Mouse (Mus musculus) lung, postnatal 0 days (tissue): ENCODE results near the gene Mn1. TPM values are rescaled to one million over a fixed set of nuclear protein-coding genes. Genes with fewer than 3 reads are reported as not detected.

Experiments
- ATAC-seq: fragments of 200-750 bp; cut with Nextera tagmentation; 2 replicates; pipeline ENCODE4 v1.8.0; 2017; ENCODE audit warnings: moderate library complexity
- DNase-seq: peaks from one replicate; pipeline ENCODE4 v3.0.0-alpha.2; 2016; ENCODE audit warnings: low spot score
- H3K27ac ChIP-seq: fragments of 300-500 bp; sonication (generic); 2 replicates; pipeline ENCODE4 v1.5.1; 2014; ENCODE audit warnings: antibody characterized with exemption, mild to moderate bottlenecking, low read length, mixed read lengths
- H3K27me3 ChIP-seq: fragments of 300-500 bp; sonication (generic); replicated peaks from 2 replicates; pipeline ENCODE4 v1.6.1; 2014; ENCODE audit warnings: low read length, mixed read lengths; ENCODE audit not compliant: insufficient read depth
- H3K36me3 ChIP-seq: fragments of 300-500 bp; sonication (generic); 2 replicates; pipeline ENCODE4 v1.6.1; 2014; ENCODE audit warnings: low read length, mixed read lengths; ENCODE audit not compliant: insufficient read depth
- H3K4me1 ChIP-seq: fragments of 300-500 bp; sonication (generic); 2 replicates; pipeline ENCODE4 v1.6.1; 2014; ENCODE audit warnings: antibody characterized with exemption, low read depth, low read length, mixed read lengths; ENCODE audit not compliant: insufficient read depth
- H3K4me2 ChIP-seq: fragments of 300-500 bp; sonication (generic); replicated peaks from 2 replicates; pipeline ENCODE4 v1.6.1; 2014; ENCODE audit warnings: low read depth, mild to moderate bottlenecking, low read length, moderate library complexity, mixed read lengths
- H3K4me3 ChIP-seq: fragments of 300-500 bp; sonication (generic); 2 replicates; pipeline ENCODE4 v1.5.1; 2014; ENCODE audit warnings: low read depth, low read length
- H3K9ac ChIP-seq: fragments of 300-500 bp; sonication (generic); replicated peaks from 2 replicates; pipeline ENCODE4 v1.6.1; 2014; ENCODE audit warnings: low read depth, mild to moderate bottlenecking
- H3K9me3 ChIP-seq: fragments of 300-500 bp; sonication (generic); 2 replicates; pipeline ENCODE4 v1.6.1; 2016; ENCODE audit warnings: low read length, mixed read lengths
- CTCF ChIP-seq: IDR thresholded peaks from 2 replicates; pipeline ENCODE4 v1.5.1; 2016; ENCODE audit warnings: antibody characterized with exemption, mild to moderate bottlenecking
- EP300 ChIP-seq: IDR thresholded peaks from 2 replicates; pipeline ENCODE4 v1.6.1; 2016; ENCODE audit warnings: antibody characterized with exemption, mild to moderate bottlenecking, control low read depth
- WGBS: fragments of 180-500 bp; shearing (Covaris S2); extraction: QIAGEN DNeasy Blood & Tissue Kit; methylation state at CpG from one replicate; pipeline ENCODE4 v1.1.7; 2014; 5-methylcytosine and 5-hydroxymethylcytosine counted together
- polyA plus RNA-seq: library from polyadenylated mRNA; unstranded; fragments of >200 nt; fragmentation: Nextera tagmentation; extraction: Ambion mirVana; gene quantifications from 2 replicates; pipeline ENCODE4 v1.2.1, GENCODE M21; 2015

Mn1 gene
- polyA plus RNA-seq, 1 experiment from 2014 or later = 6.0 TPM

- no peak for ATAC-seq
- H3K4me2 ChIP-seq = peak overlapping the region; percentile 100
- no peaks in the 10 kb centered on the region for H3K9me3 ChIP-seq
- no peak for TF ChIP-seq EP300
- no peak for TF ChIP-seq CTCF
- no peaks in the 10 kb centered on the region for H3K36me3 ChIP-seq
- peaks cover 28% of the 10 kb centered on the region for H3K27me3 ChIP-seq
- no peak overlapping the region for H3K9ac ChIP-seq
- peaks cover 14% of the 10 kb centered on the region for H3K4me1 ChIP-seq
- H3K4me3 ChIP-seq = peak overlapping the region; percentile 72
- no peak overlapping the region for H3K27ac ChIP-seq
- DNase-seq = no peak
- WGBS = 19% methylated on average over 40 of the region's 42 CpGs
These were observed 2.1 kb downstream of the Mn1 start for GRCm38 (mm10) chr5:111419121-111419881.

- peak overlapping the region; percentile 72; the same call in 1 of the 2 replicates for H3K4me3 ChIP-seq
- H3K27ac ChIP-seq = no peak overlapping the region
- H3K36me3 ChIP-seq = no peaks in the 10 kb centered on the region
- ATAC-seq (no peak), DNase-seq (no peak)
- WGBS = 20% methylated on average over 41 of the region's 56 CpGs
- peaks cover 14% of the 10 kb centered on the region for H3K4me1 ChIP-seq
- H3K27me3 ChIP-seq = peaks cover 28% of the 10 kb centered on the region
- H3K9me3 ChIP-seq = no peaks in the 10 kb centered on the region
- TF ChIP-seq CTCF = no peak
- TF ChIP-seq EP300 = no peak
- H3K9ac ChIP-seq = no peak overlapping the region
- H3K4me2 ChIP-seq = peak overlapping the region; percentile 100
These were observed 3.0 kb downstream of the Mn1 start for GRCm38 (mm10) chr5:111420011-111420691.

GRCm38 (mm10) chr5:111420896-111421295, 3.7 kb downstream of the Mn1 start:
- Histone ChIP-seq H3K9ac (no peak overlapping the region), H3K27me3 (peaks cover 28% of the 10 kb centered on the region), H3K36me3 (no peaks in the 10 kb centered on the region), H3K4me2 (peak overlapping the region; percentile 100; the same call in 1 of the 2 replicates), H3K4me3 (no peak overlapping the region), H3K27ac (no peak overlapping the region), H3K9me3 (no peaks in the 10 kb centered on the region), H3K4me1 (peaks cover 14% of the 10 kb centered on the region)
- TF ChIP-seq CTCF (no peak), EP300 (no peak)
- DNase-seq (no peak), ATAC-seq (no peak)
- 84% methylated on average over 22 of the region's 22 CpGs for WGBS

- TF ChIP-seq CTCF (no peak), EP300 (no peak)
- Histone ChIP-seq H3K4me3 (no peak overlapping the region), H3K9me3 (no peaks in the 10 kb centered on the region), H3K27me3 (peaks cover 28% of the 10 kb centered on the region), H3K4me1 (peaks cover 14% of the 10 kb centered on the region), H3K27ac (no peak overlapping the region), H3K9ac (no peak overlapping the region), H3K36me3 (no peaks in the 10 kb centered on the region), H3K4me2 (no peak overlapping the region)
- DNase-seq = no peak
- no peak for ATAC-seq
- 90% methylated on average over 15 of the region's 15 CpGs for WGBS
These were observed 4.3 kb downstream of the Mn1 start for GRCm38 (mm10) chr5:111421424-111421823.

GRCm38 (mm10) chr5:111422058-111422800, 5.1 kb downstream of the Mn1 start:
- Histone ChIP-seq H3K9ac (no peak overlapping the region), H3K27ac (no peak overlapping the region), H3K27me3 (peaks cover 23% of the 10 kb centered on the region), H3K4me2 (0 out of 2 replicates have a peak overlapping the region, but pooled peaks have one; percentile 17), H3K9me3 (no peaks in the 10 kb centered on the region), H3K4me1 (peaks cover 14% of the 10 kb centered on the region), H3K4me3 (no peak overlapping the region), H3K36me3 (no peaks in the 10 kb centered on the region)
- TF ChIP-seq CTCF (no peak), EP300 (no peak)
- ATAC-seq = no peak
- WGBS = 77% methylated on average over 8 of the region's 8 CpGs
- no peak for DNase-seq

- H3K27me3 ChIP-seq = peaks cover 20% of the 10 kb centered on the region
- no peak overlapping the region for H3K9ac ChIP-seq
- peaks cover 14% of the 10 kb centered on the region for H3K4me1 ChIP-seq
These were observed 5.8 kb downstream of the Mn1 start for GRCm38 (mm10) chr5:111423011-111423410.

More at GRCm38 (mm10) chr5:111423011-111423410, 5.8 kb downstream of the Mn1 start:
- no peak for TF ChIP-seq CTCF
- no peak for TF ChIP-seq EP300
- Histone ChIP-seq H3K36me3 (no peaks in the 10 kb centered on the region), H3K27ac (no peak overlapping the region), H3K9me3 (no peaks in the 10 kb centered on the region), H3K4me3 (no peak overlapping the region), H3K4me2 (no peak overlapping the region)
- ATAC-seq (no peak), DNase-seq (no peak)
- 87% methylated on average over 10 of the region's 10 CpGs for WGBS
